Mouse (Mus musculus): Measurements from ENCODE around the gene Mtfmt.

Mtfmt gene

DNA sequence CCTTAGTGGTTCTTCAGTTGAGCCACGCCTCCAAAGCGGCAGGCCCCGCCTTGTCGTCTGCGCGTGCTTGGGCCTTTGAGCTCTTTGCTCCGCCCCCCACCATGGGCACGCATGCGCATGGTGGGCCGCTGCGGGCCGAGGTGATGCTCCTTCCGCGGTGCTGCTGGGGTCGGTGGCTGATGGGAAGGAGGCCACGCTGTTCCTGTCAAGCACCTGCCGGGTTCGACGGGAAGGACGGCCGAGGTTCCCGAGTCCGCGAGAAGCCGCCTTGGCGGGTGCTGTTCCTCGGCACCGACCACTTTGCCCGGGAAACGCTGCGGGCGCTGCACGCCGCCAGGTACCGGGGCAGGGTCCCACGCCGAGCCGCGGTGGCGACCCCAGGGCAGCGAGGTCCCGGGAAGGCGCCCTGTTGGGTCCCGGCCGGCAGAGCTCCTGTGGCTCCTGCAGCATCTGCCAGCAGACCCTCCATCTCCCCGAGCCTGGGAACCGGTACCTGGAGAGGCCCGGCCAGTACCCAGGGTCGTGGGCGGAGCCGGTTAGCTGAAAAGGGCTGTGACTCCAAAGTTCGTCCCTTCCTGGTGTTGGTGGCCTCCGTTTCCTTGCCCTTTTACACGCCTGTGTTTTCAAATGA lies at the start of gene Mtfmt:
Gene Mtfmt, plus strand, starts transcription at position 112 of the 631 bp plus-strand sequence.
- peak; percentile 94 for DNase-seq (ENCODE audit: extremely low spot score, low spot score)

DNA sequence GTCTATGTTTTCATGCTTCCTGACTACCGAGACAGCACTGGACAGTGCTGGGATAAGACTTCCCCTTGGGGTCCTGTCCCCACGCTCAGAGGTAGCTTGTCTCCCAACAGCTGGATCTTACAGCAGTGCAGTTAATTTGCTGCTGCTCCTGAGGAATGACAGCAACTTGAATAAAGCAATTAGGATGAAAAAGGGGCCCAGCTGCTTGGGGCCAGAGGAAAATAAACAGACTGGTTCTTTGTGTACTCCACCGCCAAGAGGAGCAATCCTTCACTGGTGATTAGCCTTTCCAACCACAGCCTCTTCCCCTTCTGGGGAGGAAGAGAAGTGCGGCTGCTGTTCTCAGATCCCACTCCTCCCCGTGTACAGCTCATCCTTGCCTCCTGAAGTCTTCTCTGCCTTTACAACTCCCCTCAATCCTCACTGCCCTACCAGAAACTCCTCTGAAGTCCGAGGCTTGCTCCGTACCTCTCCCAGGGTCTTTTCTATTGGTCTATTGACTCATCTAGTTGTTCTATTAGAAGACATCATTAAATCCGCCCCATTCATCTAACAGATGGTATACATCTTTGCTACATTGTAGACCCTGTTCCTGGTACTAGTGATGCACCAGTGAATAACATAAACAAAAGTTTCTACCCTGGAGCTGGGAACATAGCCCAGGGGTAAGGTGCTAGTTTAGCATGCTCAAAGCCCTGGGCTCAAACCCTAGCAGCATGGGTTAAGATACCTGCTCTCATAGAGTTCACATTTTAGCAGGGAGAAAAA lies 49.0 kb upstream of the Mtfmt start:
- DNase-seq (ENCODE audit: extremely low spot score, low spot score): no peak

DNA sequence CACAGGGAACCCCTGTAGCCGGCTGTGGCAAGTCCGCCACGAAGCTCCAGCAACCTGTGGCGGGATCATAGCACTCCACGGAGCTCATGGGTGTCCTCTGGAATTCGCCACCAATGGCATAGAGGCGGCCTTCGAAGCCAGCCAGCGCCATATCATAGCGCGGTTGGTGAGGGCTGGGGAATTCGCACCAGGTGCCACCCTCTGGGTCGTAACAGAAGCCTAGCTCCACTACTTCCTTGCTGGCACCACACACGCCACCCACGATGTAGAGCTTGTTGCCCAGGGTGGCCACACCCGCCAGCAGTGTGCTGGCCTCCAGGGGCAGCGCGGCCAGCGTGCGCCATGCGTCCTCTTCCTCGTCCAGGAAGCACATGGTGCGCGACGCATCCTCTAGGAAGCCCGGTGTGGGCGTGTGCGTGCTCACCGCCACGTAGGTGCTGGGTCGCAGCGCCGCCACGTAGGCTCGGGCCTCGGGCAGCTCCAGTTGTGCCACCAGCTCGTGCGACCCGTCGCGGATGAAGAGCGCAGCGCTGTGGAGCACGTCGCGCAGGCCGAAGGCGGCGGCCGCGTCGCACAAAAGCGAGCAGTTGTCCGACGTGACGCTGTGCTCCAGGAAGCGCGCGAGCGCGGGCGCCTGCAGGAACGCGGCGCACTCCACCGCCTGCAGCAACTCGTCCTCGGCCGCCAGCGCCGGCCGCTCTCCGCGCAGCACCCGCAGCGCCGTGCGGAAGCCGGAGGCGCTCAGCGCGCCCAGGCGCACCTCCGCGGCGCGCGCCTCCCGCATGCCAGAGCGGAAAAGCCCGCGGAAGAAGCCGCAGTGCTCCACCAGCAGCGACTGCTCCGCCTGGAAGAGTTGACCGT lies 44.6 kb upstream of the Mtfmt start:
- DNase-seq (ENCODE audit: extremely low spot score, low spot score): peak; percentile 42

DNA sequence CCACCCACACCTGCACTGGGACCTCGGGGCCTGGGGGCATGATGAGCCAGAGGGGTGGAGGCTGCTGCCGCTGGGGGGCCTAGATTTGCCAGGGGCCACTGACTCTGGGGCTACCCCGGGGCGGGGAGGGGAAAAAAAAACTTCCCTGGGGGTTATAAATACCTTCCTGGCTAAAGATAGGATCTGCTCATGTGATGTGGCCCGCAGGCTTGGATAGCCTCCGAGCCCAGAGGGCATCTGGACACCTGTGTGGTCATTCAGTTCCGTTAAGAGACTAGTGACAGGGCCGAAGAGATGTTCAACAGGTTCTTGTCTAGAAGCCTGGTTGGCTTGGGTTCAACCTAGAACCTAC lies 44.0 kb upstream of the Mtfmt start, which contains the start of gene Kbtbd13:
Gene Kbtbd13, minus strand, starts transcription at position 40 of the 352 bp plus-strand sequence.
- no peak for DNase-seq (ENCODE audit: extremely low spot score, low spot score)

DNA sequence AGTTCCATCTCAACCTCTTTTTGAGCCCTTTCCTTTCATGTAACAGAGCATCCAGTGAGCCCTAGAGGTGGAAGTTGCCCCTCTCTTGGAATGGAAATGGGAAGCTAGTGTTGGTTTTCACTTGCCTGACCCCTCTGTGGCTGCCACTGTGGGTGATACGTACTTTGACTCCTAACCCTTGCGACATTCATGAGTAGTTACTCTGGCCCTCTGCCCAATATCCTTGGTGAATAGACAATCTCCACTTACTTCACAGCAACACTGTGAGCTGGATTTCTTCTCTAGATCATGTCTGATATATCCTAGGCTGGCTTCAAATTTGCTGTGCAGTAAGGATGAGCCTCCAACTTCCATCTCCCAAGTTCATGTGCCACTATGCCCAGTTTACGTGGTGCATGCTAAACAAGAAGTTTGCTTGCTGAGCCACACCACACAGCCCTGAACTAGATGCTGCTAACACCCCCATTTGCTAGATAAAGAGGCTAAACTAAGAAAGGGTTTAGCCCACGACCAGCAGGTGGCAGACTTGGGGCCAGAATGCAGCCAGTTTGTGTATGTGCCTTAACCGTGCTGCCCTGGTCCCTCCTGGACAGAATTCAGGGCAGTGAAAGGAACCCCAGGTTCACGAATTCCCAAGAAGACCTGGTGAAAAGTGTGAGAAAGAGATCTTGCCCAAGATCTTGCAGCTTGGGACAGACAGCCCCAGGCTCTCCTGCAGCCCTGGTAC lies 42.8 kb upstream of the Mtfmt start:
- DNase-seq (ENCODE audit: extremely low spot score, low spot score): peak; percentile 72

DNA sequence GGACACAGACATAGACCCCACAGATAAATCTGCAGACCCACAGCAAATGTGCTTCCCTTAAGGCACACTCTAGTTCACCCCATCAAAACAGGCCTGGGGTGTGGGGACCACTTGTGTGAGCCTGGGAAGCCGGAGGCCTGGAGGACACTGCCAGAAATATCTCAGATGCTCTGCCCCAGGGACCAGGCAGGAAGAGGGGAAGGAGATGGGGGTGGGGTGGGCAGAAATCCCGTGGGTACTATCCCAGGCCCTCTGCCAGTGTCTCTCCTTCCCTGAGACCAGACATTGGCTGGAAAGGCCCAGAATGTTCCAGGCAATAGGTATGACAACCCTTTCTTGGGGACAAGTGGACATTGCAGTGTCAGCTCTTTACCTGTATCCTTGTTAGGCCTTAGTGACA lies 42.0 kb upstream of the Mtfmt start:
- no peak for DNase-seq (ENCODE audit: extremely low spot score, low spot score)

DNA sequence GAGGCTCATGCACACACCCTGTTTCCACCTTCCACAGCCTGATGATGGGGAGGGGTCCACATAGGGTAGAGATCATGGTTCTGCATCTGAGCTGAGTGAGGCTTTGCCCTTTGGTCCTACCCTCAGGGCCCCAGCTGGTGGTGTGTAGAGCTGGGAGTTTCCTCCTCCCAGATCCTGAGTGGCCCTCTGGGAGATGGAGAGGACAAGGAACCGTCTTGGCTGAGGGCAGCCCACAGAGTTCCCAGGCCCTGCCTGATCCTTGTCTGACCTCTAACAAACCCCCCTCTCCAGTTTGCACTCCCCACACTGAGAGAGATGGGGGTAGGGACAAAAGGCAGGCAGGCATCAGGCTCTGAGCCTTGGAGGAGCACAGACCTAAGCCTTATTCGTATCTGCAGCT lies 41.2 kb upstream of the Mtfmt start:
- DNase-seq (ENCODE audit: extremely low spot score, low spot score): no peak

DNA sequence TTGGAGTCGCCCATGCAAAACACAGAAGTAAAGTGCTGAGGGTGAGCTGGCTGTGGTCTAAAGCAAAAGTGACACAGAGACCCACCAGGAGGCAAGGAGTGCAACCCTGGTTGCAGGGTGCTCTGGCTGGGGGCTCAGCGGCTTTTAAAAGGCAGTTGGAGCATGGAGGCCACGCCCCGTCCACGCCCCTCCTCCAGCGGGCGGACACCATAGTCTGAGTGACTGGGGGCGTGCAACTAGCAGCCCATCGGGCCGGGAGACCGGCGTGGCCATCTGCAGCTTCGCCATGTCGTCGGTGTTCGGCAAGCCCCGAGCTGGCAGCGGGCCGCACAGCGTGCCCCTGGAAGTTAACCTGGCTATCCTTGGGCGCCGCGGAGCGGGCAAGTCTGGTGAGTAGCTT lies 37.3 kb upstream of the Mtfmt start, which contains the start of gene Rasl12:
Gene Rasl12, plus strand, starts transcription at position 228 of the 400 bp plus-strand sequence.
- peak; percentile 80 for DNase-seq (ENCODE audit: extremely low spot score, low spot score)

DNA sequence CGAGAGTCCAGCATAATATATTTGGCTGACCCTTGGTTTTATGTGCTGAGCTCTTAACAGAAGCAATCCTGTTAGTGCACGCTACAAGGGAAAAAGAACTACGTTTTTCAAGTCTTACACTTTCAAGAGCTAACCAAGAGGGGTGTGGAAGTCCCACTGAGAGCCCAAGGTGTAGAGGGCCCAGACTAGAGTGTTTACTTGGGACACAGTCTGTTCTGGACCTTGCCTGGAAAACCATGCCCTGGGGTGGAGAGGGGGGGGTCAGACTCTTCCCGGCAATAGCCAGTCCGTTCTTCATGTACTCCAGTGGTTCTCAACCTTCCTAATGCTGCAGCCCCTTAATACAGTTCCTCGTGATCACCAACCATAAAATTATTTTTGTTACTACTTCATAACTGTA lies 35.6 kb upstream of the Mtfmt start:
- DNase-seq (ENCODE audit: extremely low spot score, low spot score): no peak

DNA sequence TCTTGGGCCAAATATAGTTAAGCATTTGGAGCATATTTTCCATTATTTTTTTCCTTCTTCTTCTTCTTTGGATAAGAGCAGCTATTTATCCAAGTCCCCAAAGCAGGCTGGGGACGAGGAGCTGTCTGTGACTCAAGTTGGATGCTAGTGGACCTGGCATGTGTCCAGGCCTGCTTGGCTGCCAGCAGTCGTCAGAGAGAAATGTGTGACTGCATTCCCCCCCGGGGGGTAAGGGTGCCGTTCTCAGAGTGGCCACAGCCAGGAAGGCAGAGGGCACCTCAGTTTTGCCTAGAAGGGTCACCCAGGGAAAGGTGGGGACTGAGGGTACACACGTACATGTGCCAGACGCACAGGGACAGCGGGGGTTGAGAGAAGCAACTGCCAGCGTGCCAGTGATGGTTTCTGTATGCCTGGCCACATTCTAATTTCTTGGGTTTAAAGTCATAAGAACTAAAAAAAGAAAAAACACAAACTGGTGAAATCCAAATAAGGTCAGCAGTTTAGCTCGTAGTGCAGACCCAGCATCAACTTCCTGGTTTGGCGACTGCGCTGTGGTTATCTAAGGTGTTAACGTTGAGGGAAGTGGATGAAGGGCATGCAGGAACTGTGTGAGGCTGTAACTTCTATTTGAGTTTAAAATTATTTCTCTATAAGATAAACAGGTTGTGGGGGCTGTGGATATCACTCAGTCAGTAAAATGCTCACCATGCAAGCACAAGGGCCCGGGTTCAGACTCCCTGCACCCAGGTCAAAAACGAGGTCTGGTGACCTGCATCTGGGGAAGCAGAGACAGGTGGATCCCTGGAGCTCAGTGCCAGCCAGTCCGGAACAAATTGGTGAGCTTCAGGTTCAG lies 31.0 kb upstream of the Mtfmt start:
- DNase-seq (ENCODE audit: extremely low spot score, low spot score): no peak

DNA sequence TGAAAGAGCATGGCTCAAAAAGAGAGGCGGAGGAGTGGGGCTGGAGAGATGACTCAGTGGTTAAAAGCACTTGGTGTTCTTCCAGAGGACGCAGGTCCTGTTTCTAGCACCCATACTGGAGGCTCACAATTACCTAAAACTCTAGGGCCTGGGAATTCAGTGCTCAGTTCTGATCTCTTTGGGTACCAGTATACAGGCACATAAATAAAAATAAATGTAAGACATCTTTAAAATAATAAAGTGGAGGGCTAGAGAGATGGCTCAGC lies 30.5 kb upstream of the Mtfmt start:
- no peak for DNase-seq (ENCODE audit: extremely low spot score, low spot score)

DNA sequence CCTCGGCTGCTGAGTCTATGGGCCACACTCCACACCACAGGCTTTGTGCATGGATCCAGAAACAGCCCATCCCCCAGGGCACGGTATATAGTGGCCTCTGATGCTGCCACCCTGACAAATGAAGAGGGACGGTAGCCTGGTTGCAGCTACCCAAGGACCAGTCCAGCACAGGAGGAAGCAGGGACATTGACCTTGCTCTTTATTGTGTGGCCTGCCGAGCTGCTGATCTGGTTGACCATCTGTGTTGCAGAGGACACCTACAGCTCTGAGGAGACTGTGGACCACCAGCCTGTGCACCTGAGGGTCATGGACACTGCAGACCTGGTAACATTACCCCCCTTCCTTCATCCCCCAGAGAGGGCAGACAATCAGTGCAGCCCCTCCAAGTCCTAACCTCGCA lies 28.3 kb upstream of the Mtfmt start:
- DNase-seq (ENCODE audit: extremely low spot score, low spot score): no peak

DNA sequence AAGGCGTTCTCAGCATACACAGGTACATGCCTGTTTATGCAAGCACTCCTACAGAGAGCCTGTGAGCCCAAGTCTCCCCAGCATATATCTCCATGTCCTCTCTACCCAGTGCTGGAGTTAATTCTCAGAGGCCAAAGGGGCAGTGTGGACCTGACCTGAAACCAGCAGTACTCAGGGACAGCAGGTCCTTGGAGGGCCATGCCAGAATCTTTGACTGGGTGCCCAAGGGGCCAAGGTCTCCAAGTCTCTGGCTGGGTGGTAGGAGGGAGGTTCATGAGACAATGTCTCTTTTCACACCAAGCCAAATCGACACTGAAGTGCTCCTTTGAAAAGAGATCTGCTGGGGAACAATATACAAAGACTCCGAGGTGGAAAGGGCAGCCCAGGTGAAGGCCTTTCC lies 27.7 kb upstream of the Mtfmt start:
- no peak for DNase-seq (ENCODE audit: extremely low spot score, low spot score)

DNA sequence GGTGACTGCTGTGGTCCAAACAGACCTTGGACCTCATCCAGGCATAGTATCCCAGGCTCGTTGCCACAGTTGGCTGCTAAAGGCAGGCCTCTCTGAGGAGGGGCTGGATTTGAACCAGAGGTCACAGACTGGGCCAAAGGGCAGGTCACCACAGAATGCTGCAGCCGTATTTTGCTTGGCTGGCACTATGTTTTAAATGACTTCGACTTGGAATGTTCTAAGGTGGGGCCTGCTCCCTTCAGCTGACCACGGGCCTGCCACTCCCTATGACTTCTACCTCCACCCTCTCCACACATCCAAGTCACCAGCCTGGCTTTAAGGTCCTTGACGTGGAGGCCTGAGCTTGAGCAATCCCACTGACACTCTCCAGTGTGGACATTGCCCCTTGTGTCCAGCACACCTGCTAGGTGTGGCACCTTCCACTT lies 26.7 kb upstream of the Mtfmt start:
- DNase-seq (ENCODE audit: extremely low spot score, low spot score): no peak

DNA sequence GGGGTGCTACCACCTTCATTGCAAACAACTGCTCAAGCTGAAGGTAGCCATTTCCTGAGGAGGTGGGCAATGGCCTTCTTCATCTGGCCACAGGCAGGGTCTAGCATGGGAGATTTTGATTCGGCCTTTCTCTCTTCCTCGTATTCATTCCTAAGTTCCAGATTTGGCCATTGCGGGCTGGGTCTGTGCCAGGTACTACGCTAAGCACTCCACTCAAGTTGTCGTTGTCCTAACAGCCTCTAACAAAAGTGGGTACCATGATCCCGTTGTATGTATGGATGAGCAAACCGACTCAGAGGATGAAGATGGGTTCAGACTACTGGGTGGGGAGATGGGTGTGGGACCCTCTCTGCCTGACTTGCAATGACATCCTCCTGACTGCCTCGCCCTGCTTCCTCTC lies 25.2 kb upstream of the Mtfmt start:
- no peak for DNase-seq (ENCODE audit: extremely low spot score, low spot score)

DNA sequence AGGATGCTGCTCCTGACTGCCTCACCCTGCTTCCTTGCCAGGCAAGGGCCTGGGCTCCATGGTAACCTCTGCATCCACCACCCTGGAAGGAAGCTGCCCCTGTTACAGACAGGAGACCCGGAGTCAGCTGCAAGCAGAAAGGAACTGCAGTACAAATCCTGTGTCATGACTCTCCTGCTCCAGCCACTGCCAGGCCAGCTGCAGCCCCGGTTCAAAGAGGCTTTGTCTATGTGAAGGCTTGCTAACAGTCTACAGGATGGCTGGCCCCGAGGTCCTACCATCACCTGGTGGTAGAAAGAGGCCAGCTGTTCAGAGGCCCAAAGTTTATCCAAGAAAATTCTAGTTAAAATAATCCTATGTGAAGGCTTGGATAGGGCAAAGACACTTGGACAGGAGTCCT lies 24.3 kb upstream of the Mtfmt start:
- no peak for DNase-seq (ENCODE audit: extremely low spot score, low spot score)

DNA sequence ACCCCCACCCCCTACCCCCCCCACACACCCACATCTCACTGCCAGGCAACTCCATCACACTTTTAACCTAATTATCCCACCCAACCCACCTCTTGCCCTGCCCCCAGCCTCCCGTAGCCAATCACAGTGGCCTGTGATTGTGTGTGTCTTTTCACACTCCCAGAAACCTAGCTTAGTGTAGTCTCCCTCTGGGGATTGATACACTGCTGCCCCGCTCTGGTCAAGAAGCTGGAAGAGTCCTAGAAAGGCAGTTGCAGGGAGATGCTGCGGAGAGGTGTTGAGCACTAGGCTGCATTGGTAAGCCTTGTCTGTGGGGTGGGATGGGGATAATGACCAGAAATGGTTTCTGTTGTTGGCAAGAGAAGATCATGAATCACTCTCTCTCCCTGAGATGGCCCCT lies 17.8 kb upstream of the Mtfmt start:
- no peak for DNase-seq (ENCODE audit: extremely low spot score, low spot score)

DNA sequence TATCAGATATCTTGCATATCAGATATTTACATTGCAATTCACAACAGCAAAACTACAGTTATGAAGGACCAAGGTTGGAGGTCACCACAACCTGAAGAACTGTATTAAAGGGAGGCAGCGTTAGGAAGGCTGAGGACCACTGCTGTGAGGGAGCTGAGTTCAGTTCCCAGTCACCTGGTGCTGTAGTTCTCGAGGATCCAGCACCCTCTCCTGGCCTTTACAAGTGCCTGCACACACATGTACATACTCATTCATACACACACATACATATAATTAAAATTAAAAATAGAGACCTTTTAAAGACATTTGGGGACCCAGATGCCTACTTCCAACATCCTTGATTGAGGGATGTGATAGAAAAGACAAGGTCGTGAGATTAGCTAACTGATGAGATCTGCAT lies 15.9 kb upstream of the Mtfmt start:
- no peak for DNase-seq (ENCODE audit: extremely low spot score, low spot score)

DNA sequence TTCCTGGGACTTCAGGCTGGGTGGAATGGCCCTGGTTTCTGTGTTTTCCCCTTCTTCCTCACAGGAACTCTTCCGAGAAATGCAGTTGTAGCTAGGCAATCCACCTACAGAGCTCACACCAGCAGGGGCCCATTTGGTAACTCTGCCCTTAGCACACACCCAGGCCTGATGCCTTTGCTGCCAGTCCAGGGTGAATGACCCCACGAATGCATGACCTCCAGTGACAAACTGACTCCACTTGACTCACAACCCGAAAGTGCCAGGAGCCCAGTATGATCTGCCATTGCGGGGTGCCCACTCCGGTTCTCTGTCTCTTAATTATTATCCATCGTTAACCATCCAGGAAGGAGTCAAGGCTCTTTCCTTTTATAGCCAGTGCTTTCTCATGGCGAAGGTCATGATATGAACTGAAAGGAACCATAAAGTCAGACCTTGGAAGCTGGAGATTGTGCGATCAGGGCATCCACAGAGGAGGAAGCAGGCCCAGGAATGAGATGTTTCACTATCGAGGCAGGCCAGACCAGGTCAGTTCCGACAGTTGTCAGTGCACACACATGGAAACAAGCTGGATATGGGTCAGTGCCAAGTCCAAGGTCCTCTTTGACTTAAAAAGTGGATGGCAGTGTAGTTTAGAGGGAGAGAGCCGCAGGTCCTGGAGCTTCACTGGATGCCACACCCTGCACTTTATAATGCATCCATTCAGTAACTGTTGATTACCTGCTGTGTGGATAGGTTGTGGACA lies 12.7 kb upstream of the Mtfmt start, which contains the start of gene Slc51b:
Gene Slc51b, minus strand, starts transcription at position 196 of the 742 bp plus-strand sequence.
- no peak for DNase-seq (ENCODE audit: extremely low spot score, low spot score)

DNA sequence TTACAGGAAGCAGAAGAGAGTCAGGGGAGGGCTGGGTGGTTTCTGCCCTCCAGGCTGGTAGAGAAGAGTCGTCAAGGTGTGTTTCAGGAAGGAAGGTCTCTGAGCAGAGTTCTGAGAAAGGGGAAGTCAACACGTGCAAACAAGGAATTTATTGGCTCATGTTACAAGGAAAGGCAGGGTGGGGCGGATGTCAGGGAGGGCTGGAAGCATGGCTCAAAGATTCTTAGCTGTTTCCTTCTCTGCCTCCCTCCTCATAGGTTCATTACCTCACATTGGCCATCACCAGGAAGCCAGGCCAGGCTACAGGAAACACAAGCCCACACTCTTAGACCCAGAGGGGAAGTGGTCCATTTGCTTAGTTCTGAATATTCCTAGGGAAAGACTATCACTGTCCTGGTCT lies 11.2 kb upstream of the Mtfmt start:
- no peak for DNase-seq (ENCODE audit: extremely low spot score, low spot score)

Measured in neural tube, embryonic 10.5 days (tissue).